26 mouse cellular contexts compared by ENCODE assay signal in genomic region chrX:130874157-130874556, GRCm38 (mm10).
"Had no signal": no experiment of that assay in that cellular context is flagged by ENCODE, and none has a peak within 500 bp of the region (broad histone marks: within the 10 kb centered on the region; RNA-seq: fewer than 3 reads in every experiment).

No protein-coding gene starts in this region.

- DNase-seq: cerebellum, adult 8-10 months; cerebellum, adult 9-10 months; cerebellum, adult 9-11 months; cerebellum, postnatal 10 days; cerebellum, postnatal 14 days; cerebellum, postnatal 25 days; cerebellum, postnatal 36 days; embryo, embryonic 11 days; forebrain, postnatal 0 days; gastrocnemius, adult 2 months; gastrocnemius, postnatal 10 days; gastrocnemius, postnatal 14 days; gastrocnemius, postnatal 36 days; heart, adult 11 months; heart, adult 18-20 months; heart, adult 2 months had no signal

- H3K36me3 ChIP-seq: embryonic facial prominence, embryonic 10.5 days; embryonic facial prominence, embryonic 12.5 days; embryonic facial prominence, embryonic 13.5 days; embryonic facial prominence, embryonic 15.5 days; forebrain, embryonic 10.5 days; forebrain, embryonic 12.5 days; forebrain, embryonic 15.5 days; heart, embryonic 10.5 days had no signal

- H3K9me3 ChIP-seq: embryonic facial prominence, embryonic 10.5 days; embryonic facial prominence, embryonic 12.5 days; embryonic facial prominence, embryonic 13.5 days; embryonic facial prominence, embryonic 15.5 days; forebrain, embryonic 10.5 days; forebrain, embryonic 12.5 days; forebrain, embryonic 13.5 days; forebrain, embryonic 15.5 days; heart, embryonic 10.5 days had no signal

- H3K27me3 ChIP-seq: embryonic facial prominence, embryonic 12.5 days; embryonic facial prominence, embryonic 13.5 days; embryonic facial prominence, embryonic 15.5 days; forebrain, embryonic 12.5 days; forebrain, embryonic 13.5 days; forebrain, embryonic 15.5 days had no signal

- H3K9ac ChIP-seq: embryonic facial prominence, embryonic 12.5 days; embryonic facial prominence, embryonic 13.5 days; embryonic facial prominence, embryonic 15.5 days; forebrain, embryonic 12.5 days; forebrain, embryonic 13.5 days; forebrain, embryonic 15.5 days; forebrain, postnatal 0 days had no signal

- H3K4me3 ChIP-seq: embryonic facial prominence, embryonic 10.5 days; embryonic facial prominence, embryonic 12.5 days; embryonic facial prominence, embryonic 13.5 days; embryonic facial prominence, embryonic 15.5 days; erythroblast, embryonic 14.5 days; forebrain, embryonic 10.5 days; forebrain, embryonic 12.5 days; forebrain, embryonic 13.5 days; forebrain, embryonic 15.5 days; gastrocnemius, adult 2 months; heart, adult 2 months; heart, embryonic 10.5 days had no signal

- H3K4me1 ChIP-seq: embryonic facial prominence, embryonic 10.5 days; embryonic facial prominence, embryonic 12.5 days; embryonic facial prominence, embryonic 13.5 days; embryonic facial prominence, embryonic 15.5 days; forebrain, embryonic 10.5 days; forebrain, embryonic 12.5 days; forebrain, embryonic 13.5 days; forebrain, embryonic 15.5 days; heart, embryonic 10.5 days had no signal

- ATAC-seq: forebrain, embryonic 13.5 days; forebrain, embryonic 15.5 days; forebrain, postnatal 0 days had no signal

- H3K27ac ChIP-seq: embryonic facial prominence, embryonic 10.5 days; embryonic facial prominence, embryonic 12.5 days; embryonic facial prominence, embryonic 13.5 days; embryonic facial prominence, embryonic 15.5 days; forebrain, embryonic 10.5 days; forebrain, embryonic 12.5 days; forebrain, embryonic 13.5 days; forebrain, embryonic 15.5 days; gastrocnemius, adult 2 months; heart, adult 2 months; heart, embryonic 10.5 days had no signal

- H3K4me2 ChIP-seq: embryonic facial prominence, embryonic 12.5 days; embryonic facial prominence, embryonic 13.5 days; embryonic facial prominence, embryonic 15.5 days; forebrain, embryonic 12.5 days; forebrain, embryonic 13.5 days; forebrain, embryonic 15.5 days had no signal
